ENCODE assay signal across 15 mouse cellular contexts in genomic region chrX:111052943-111053342, GRCm38 (mm10). TPM values are rescaled to one million over a fixed set of nuclear protein-coding genes. Genes with fewer than 3 reads are reported as not detected.
A peak's percentile ranks its signal among the peaks of the same experiment; 100 is the strongest.
DNase-seq lines count a peak whose midpoint lies in the region; TF ChIP-seq lines count a peak whose summit lies in the region.
"Had no signal": no experiment of that assay in that cellular context is flagged by ENCODE, and none has a peak within 500 bp of the region (broad histone marks: within the 10 kb centered on the region; RNA-seq: fewer than 3 reads in every experiment).

No protein-coding gene starts in this region.

- DNase-seq in layer of hippocampus, adult 2 months (ENCODE audit: low spot score in 2 of 2), result no peak
- DNase-seq in layer of hippocampus, postnatal 10 days (ENCODE audit: low spot score in 2 of 2), result no peak
- peak; percentile 20 for DNase-seq in 3T3-L1 (ENCODE audit: low read depth, low spot score)
- peak; percentile 32 for DNase-seq in A20 (ENCODE audit: low read depth, low spot score)
- peak; percentile 50 for DNase-seq in embryo, embryonic 10.5 days (ENCODE audit: low spot score)
- DNase-seq in urinary bladder, adult 2 months (ENCODE audit: low spot score), result no peak
- DNase-seq in layer of hippocampus, postnatal 25 days (ENCODE audit: extremely low spot score in 1 of 2, low spot score in 1 of 2), result no peak
- DNase-seq: gastrocnemius, postnatal 25 days; heart, postnatal 14 days; kidney, postnatal 14 days; thymus, postnatal 14 days had no signal

- TF ChIP-seq CTCF in layer of hippocampus, adult 2 months (conservative IDR thresholded peaks at IDR 0.05), result peak; percentile 73

- H3K4me3 ChIP-seq in layer of hippocampus, adult 2 months, result no peak overlapping the region
- H3K4me3 ChIP-seq: limb, embryonic 12.5 days had no signal

- no peak overlapping the region for H3K27ac ChIP-seq in layer of hippocampus, adult 2 months
- H3K27ac ChIP-seq: limb, embryonic 12.5 days; macrophage had no signal

RNA-seq across cellular contexts. Expression of gene Cylc1, which starts 57.3 kb away (rescaled TPM):
- not detected for total RNA-seq in layer of hippocampus, adult 2 months (2021)
- not detected for total RNA-seq in layer of hippocampus, postnatal 10 days (2021)
- not detected in 2 replicates for polyA plus RNA-seq in urinary bladder, adult 2 months (2012; rRNA removed)
- not detected for total RNA-seq in layer of hippocampus, postnatal 25 days (2021)
- total RNA-seq: gastrocnemius, postnatal 25 days; heart, postnatal 14 days had no signal
- polyA plus RNA-seq: cortical plate, adult 2 months; limb, embryonic 12.5 days; macrophage; spleen, adult 2 months had no signal

Comparison
In these comparisons a context has a peak if more than half of its experiments do, and no peak if none do; other contexts are left out.
1. DNase-seq: peak in 3T3-L1 (single experiment), A20 (single experiment) and embryo, embryonic 10.5 days (single experiment); none in layer of hippocampus, adult 2 months (0 of 2), layer of hippocampus, postnatal 10 days (0 of 2), urinary bladder, adult 2 months (single experiment) and layer of hippocampus, postnatal 25 days (0 of 2).